ENCODE assay signal across 17 mouse cellular contexts in genomic region chr9:71689369-71690073, GRCm38 (mm10).
DNase-seq lines count a peak whose midpoint lies in the region; ATAC-seq and TF ChIP-seq lines count a peak whose summit lies in the region.
"Had no signal": no experiment of that assay in that cellular context is flagged by ENCODE, and none has a peak within 500 bp of the region (broad histone marks: within the 10 kb centered on the region; RNA-seq: fewer than 3 reads in every experiment).

No protein-coding gene starts in this region.

- no peak overlapping the region for H3K9ac ChIP-seq in heart, embryonic 13.5 days
- H3K9ac ChIP-seq in intestine, embryonic 15.5 days: no peak overlapping the region
- H3K9ac ChIP-seq in kidney, embryonic 15.5 days: no peak overlapping the region
- no peak overlapping the region for H3K9ac ChIP-seq in liver, embryonic 14.5 days (replicated peaks)
- H3K9ac ChIP-seq in midbrain, embryonic 14.5 days (replicated peaks; ENCODE audit: low read length): no peak overlapping the region
- H3K9ac ChIP-seq: midbrain, embryonic 13.5 days; neural tube, embryonic 13.5 days had no signal

- intact Hi-C loops in heart, postnatal 10 days (cut with DNase I): no loop called here

- 52% methylated on average over 2 of the region's 2 CpGs for WGBS in heart, embryonic 13.5 days
- 30% methylated on average over 2 of the region's 2 CpGs for WGBS in intestine, embryonic 15.5 days
- 32% methylated on average over 2 of the region's 2 CpGs for WGBS in kidney, embryonic 15.5 days
- WGBS in liver, embryonic 14.5 days (ENCODE audit: insufficient replicate concordance): 22% methylated on average over 2 of the region's 2 CpGs
- WGBS in midbrain, embryonic 14.5 days: 72% methylated on average over 2 of the region's 2 CpGs

- TF ChIP-seq EP300 in liver, embryonic 14.5 days (IDR thresholded peaks at IDR 0.05; ENCODE audit: low read depth): no peak

- no peaks in the 10 kb centered on the region for H3K27me3 ChIP-seq in heart, embryonic 13.5 days (replicated peaks)
- H3K27me3 ChIP-seq in intestine, embryonic 15.5 days (replicated peaks): no peaks in the 10 kb centered on the region
- H3K27me3 ChIP-seq in kidney, embryonic 15.5 days: no peaks in the 10 kb centered on the region
- H3K27me3 ChIP-seq in liver, embryonic 14.5 days (ENCODE audit: control insufficient read depth, insufficient read depth, low read length): no peaks in the 10 kb centered on the region
- no peaks in the 10 kb centered on the region for H3K27me3 ChIP-seq in midbrain, embryonic 14.5 days (ENCODE audit: control insufficient read depth, insufficient read depth, low read length)
- H3K27me3 ChIP-seq: midbrain, embryonic 13.5 days; neural tube, embryonic 13.5 days had no signal

- peaks cover 38% of the 10 kb centered on the region for H3K4me1 ChIP-seq in heart, embryonic 13.5 days
- H3K4me1 ChIP-seq in intestine, embryonic 15.5 days (replicated peaks): peaks cover 4% of the 10 kb centered on the region; the same call in 1 of the 2 replicates
- peaks cover 61% of the 10 kb centered on the region for H3K4me1 ChIP-seq in kidney, embryonic 15.5 days
- peaks cover 0 to 17% of the 10 kb centered on the region in 2 experiments; a peak in 2 of 4 replicates for H3K4me1 ChIP-seq in liver, embryonic 14.5 days (replicated peaks; ENCODE audit: control insufficient read depth in 2 of 2, insufficient read depth in 2 of 2, low read length in 1 of 2)
- H3K4me1 ChIP-seq in midbrain, embryonic 14.5 days (ENCODE audit: control insufficient read depth, insufficient read depth, low read length): no peaks in the 10 kb centered on the region
- H3K4me1 ChIP-seq: hindbrain, embryonic 10.5 days; midbrain, embryonic 13.5 days had no signal

- no peak for ATAC-seq in heart, embryonic 13.5 days (ENCODE audit: extremely low read depth, insufficient number of reproducible peaks, low FRiP score, low TSS enrichment)
- ATAC-seq in intestine, embryonic 15.5 days: peak; percentile 95
- peak; percentile 77 for ATAC-seq in kidney, embryonic 15.5 days (replicated peaks; ENCODE audit: low FRiP score)
- ATAC-seq in liver, embryonic 14.5 days (ENCODE audit: insufficient read depth): peak; percentile 41; the same call in 1 of the 2 replicates
- no peak for ATAC-seq in midbrain, embryonic 14.5 days (ENCODE audit: low FRiP score, low TSS enrichment)
- ATAC-seq: midbrain, embryonic 13.5 days had no signal

- no peak overlapping the region for H3K4me2 ChIP-seq in heart, embryonic 13.5 days
- no peak overlapping the region for H3K4me2 ChIP-seq in intestine, embryonic 15.5 days (replicated peaks)
- no peak overlapping the region for H3K4me2 ChIP-seq in kidney, embryonic 15.5 days
- H3K4me2 ChIP-seq in liver, embryonic 14.5 days (ENCODE audit: low read depth): no peak overlapping the region
- no peak overlapping the region for H3K4me2 ChIP-seq in midbrain, embryonic 14.5 days (ENCODE audit: low read length)
- H3K4me2 ChIP-seq: midbrain, embryonic 13.5 days; neural tube, embryonic 13.5 days had no signal

- H3K9me3 ChIP-seq in heart, embryonic 13.5 days: no peaks in the 10 kb centered on the region
- H3K9me3 ChIP-seq in intestine, embryonic 15.5 days: no peaks in the 10 kb centered on the region
- H3K9me3 ChIP-seq in kidney, embryonic 15.5 days (replicated peaks): no peaks in the 10 kb centered on the region
- H3K9me3 ChIP-seq in liver, embryonic 14.5 days (ENCODE audit: control insufficient read depth, low read length): no peaks in the 10 kb centered on the region
- no peaks in the 10 kb centered on the region for H3K9me3 ChIP-seq in midbrain, embryonic 14.5 days (ENCODE audit: control insufficient read depth, low read length)
- H3K9me3 ChIP-seq: hindbrain, embryonic 10.5 days; midbrain, embryonic 13.5 days; neural tube, embryonic 13.5 days had no signal

- DNase-seq in heart, postnatal 10 days: no peak
- peak in 1 of 3 experiments; percentile 12 for DNase-seq in liver, embryonic 14.5 days (ENCODE audit: low read depth in 3 of 3, low spot score in 3 of 3)
- no peak for DNase-seq in urinary bladder, postnatal 14 days (ENCODE audit: low spot score)
- DNase-seq in midbrain, embryonic 14.5 days: no peak
- no peak for DNase-seq in frontal cortex, postnatal 25 days (ENCODE audit: low spot score in 2 of 2)
- DNase-seq: adrenal gland, postnatal 14 days; cerebellum, postnatal 25 days; lung, postnatal 4 days; retina, postnatal 1 day; spleen, adult 18-20 months; thymus, adult 18-20 months had no signal

- H3K36me3 ChIP-seq in heart, embryonic 13.5 days: peaks cover 26% of the 10 kb centered on the region
- no peaks in the 10 kb centered on the region for H3K36me3 ChIP-seq in intestine, embryonic 15.5 days
- no peaks in the 10 kb centered on the region for H3K36me3 ChIP-seq in kidney, embryonic 15.5 days
- H3K36me3 ChIP-seq in liver, embryonic 14.5 days (replicated peaks; ENCODE audit: control insufficient read depth, insufficient read depth, low read depth): no peaks in the 10 kb centered on the region
- H3K36me3 ChIP-seq in midbrain, embryonic 14.5 days (ENCODE audit: control insufficient read depth, insufficient read depth, low read length): no peaks in the 10 kb centered on the region
- H3K36me3 ChIP-seq: hindbrain, embryonic 10.5 days; midbrain, embryonic 13.5 days; neural tube, embryonic 13.5 days had no signal

- H3K4me3 ChIP-seq in heart, embryonic 13.5 days: no peak overlapping the region
- H3K4me3 ChIP-seq in intestine, embryonic 15.5 days (replicated peaks): no peak overlapping the region
- H3K4me3 ChIP-seq in kidney, embryonic 15.5 days (replicated peaks): no peak overlapping the region
- no peak overlapping the region for H3K4me3 ChIP-seq in liver, embryonic 14.5 days (ENCODE audit: insufficient read depth in 1 of 2, low read depth in 2 of 2, low read length in 2 of 2)
- no peak overlapping the region for H3K4me3 ChIP-seq in midbrain, embryonic 14.5 days (replicated peaks; ENCODE audit: low read depth, low read length)
- H3K4me3 ChIP-seq: hindbrain, embryonic 10.5 days; midbrain, embryonic 13.5 days; neural tube, embryonic 13.5 days had no signal

- H3K27ac ChIP-seq in heart, embryonic 13.5 days (replicated peaks): peak overlapping the region; percentile 37; the same call in 1 of the 2 replicates
- peak overlapping the region; percentile 41 for H3K27ac ChIP-seq in intestine, embryonic 15.5 days
- peak overlapping the region; percentile 84 for H3K27ac ChIP-seq in kidney, embryonic 15.5 days
- H3K27ac ChIP-seq in liver, embryonic 14.5 days: no peak overlapping the region
- no peak overlapping the region for H3K27ac ChIP-seq in midbrain, embryonic 14.5 days (replicated peaks; ENCODE audit: low read depth, low read length)
- H3K27ac ChIP-seq: hindbrain, embryonic 10.5 days; midbrain, embryonic 13.5 days; neural tube, embryonic 13.5 days had no signal

- no peak for TF ChIP-seq CTCF in liver, embryonic 14.5 days (IDR thresholded peaks at IDR 0.05; ENCODE audit: low read depth)

Comparison
In these comparisons a context has a peak if more than half of its experiments do, and no peak if none do; other contexts are left out.
1. ATAC-seq: peak in intestine, embryonic 15.5 days (single experiment), kidney, embryonic 15.5 days (single experiment) and liver, embryonic 14.5 days (single experiment); none in heart, embryonic 13.5 days (single experiment) and midbrain, embryonic 14.5 days (single experiment).
2. H3K27ac ChIP-seq: peak in heart, embryonic 13.5 days (single experiment), intestine, embryonic 15.5 days (single experiment) and kidney, embryonic 15.5 days (single experiment); none in liver, embryonic 14.5 days (single experiment) and midbrain, embryonic 14.5 days (single experiment).